Mouse (Mus musculus): ENCODE data around the gene Tmc7.

GRCm38 (mm10) chr7:118491431-118492147 lies 92.9 kb downstream of the Tmc7 start, which contains the start of gene Itpripl2:
- TF ChIP-seq POLR2A (IDR thresholded peaks at IDR 0.05; ENCODE audit: borderline replicate concordance, extremely low read depth, low read depth, low read length) (peak; percentile 84; the same call in 1 of the 2 replicates), CTCF (IDR thresholded peaks at IDR 0.05; ENCODE audit: insufficient read depth, low read length) (no peak)
